Mouse (Mus musculus) CH12.LX (cell line): Measurements from ENCODE around the gene Spdef. TPM values are rescaled to one million over a fixed set of nuclear protein-coding genes. Genes with fewer than 3 reads are reported as not detected.

Experiments
- DNase-seq: peaks from one replicate; pipeline ENCODE4 v3.0.0-alpha.2; 2013; ENCODE audit errors: extremely low read depth
- H3K27ac ChIP-seq: 2 replicates; pipeline ENCODE4 v1.5.1; 2012; ENCODE audit warnings: low read depth, mild to moderate bottlenecking, control low read depth, moderate library complexity; ENCODE audit not compliant: insufficient read depth
- H3K27me3 ChIP-seq: replicated peaks from 2 replicates; pipeline ENCODE3; 2012; ENCODE audit warnings: inconsistent platforms
- H3K36me3 ChIP-seq, 2 experiments: replicated peaks in 1 of 2; 2 replicates each; pipeline versions ENCODE3 to v1.6.1; 2012; ENCODE audit warnings: inconsistent platforms in 1 of 2, low read length in 1 of 2, mild to moderate bottlenecking in 1 of 2, mixed read lengths in 1 of 2, moderate library complexity in 1 of 2; ENCODE audit not compliant: control insufficient read depth in 1 of 2, insufficient read depth in 1 of 2
- H3K4me1 ChIP-seq, 2 experiments: 2 replicates each; pipeline ENCODE4 v1.6.1; 2012; ENCODE audit warnings: inconsistent platforms in 1 of 2, moderate library complexity in 1 of 2; ENCODE audit not compliant: insufficient read depth in 2 of 2, control insufficient read depth in 1 of 2
- H3K4me2 ChIP-seq: 2 replicates; pipeline ENCODE4 v1.6.1; 2012; ENCODE audit warnings: low read depth, mild to moderate bottlenecking, control low read depth; ENCODE audit not compliant: poor library complexity, insufficient read depth, severe bottlenecking
- H3K4me3 ChIP-seq, 3 experiments: fragments of 150-350 bp in 1 of 3; sonication (generic) in 1 of 3; replicated peaks in 1 of 3; 2 replicates each; pipeline versions ENCODE3 to v1.5.1; 2011 to 2012; ENCODE audit warnings: low read depth in 2 of 3, low read length in 2 of 3, mild to moderate bottlenecking in 2 of 3, moderate library complexity in 2 of 3, control low read depth in 1 of 3, improper control_type of control experiment in 1 of 3, inconsistent platforms in 1 of 3, mixed read lengths in 1 of 3; ENCODE audit not compliant: poor library complexity in 1 of 3
- H3K79me2 ChIP-seq: replicated peaks from 2 replicates; pipeline ENCODE4 v1.6.1; 2012; ENCODE audit warnings: mild to moderate bottlenecking, moderate library complexity; ENCODE audit not compliant: control insufficient read depth, poor library complexity, insufficient read depth, severe bottlenecking; ENCODE audit errors: extremely low read depth
- H3K9ac ChIP-seq: 2 replicates; pipeline ENCODE4 v1.6.1; 2012; ENCODE audit warnings: low read depth, mild to moderate bottlenecking, control low read depth, moderate library complexity; ENCODE audit not compliant: insufficient read depth
- H3K9me3 ChIP-seq: replicated peaks from 2 replicates; pipeline ENCODE3; 2012; ENCODE audit warnings: low read length, inconsistent platforms, mixed read lengths
- CHD2 ChIP-seq: IDR thresholded peaks from 2 replicates; pipeline ENCODE4 v1.6.1; 2011; ENCODE audit warnings: low read length, improper control_type of control experiment
- E2F4 ChIP-seq: IDR thresholded peaks from 2 replicates; pipeline ENCODE4 v1.6.1; 2011; ENCODE audit warnings: low read depth, low read length, improper control_type of control experiment; ENCODE audit not compliant: insufficient replicate concordance
- ETS1 ChIP-seq: conservative IDR thresholded peaks from 2 replicates; pipeline ENCODE4 v1.6.1; 2012; ENCODE audit warnings: low read depth, mild to moderate bottlenecking, inconsistent platforms, low read length, improper control_type of control experiment, moderate library complexity
- HCFC1 ChIP-seq: IDR thresholded peaks from 2 replicates; pipeline ENCODE4 v1.6.1; 2012; ENCODE audit warnings: low read depth, mild to moderate bottlenecking, inconsistent platforms, low read length, improper control_type of control experiment
- IRF4 ChIP-seq: IDR thresholded peaks from 2 replicates; pipeline ENCODE4 v1.6.1; 2014; ENCODE audit warnings: low read depth, mild to moderate bottlenecking, inconsistent platforms, low read length, improper control_type of control experiment
- JUND ChIP-seq: conservative IDR thresholded peaks from 2 replicates; pipeline ENCODE4 v1.6.1; 2011; ENCODE audit warnings: low read depth, low read length, improper control_type of control experiment
- KAT2A ChIP-seq: IDR thresholded peaks from 2 replicates; pipeline ENCODE4 v1.6.1; 2012; ENCODE audit warnings: low read length, improper control_type of control experiment, inconsistent platforms; ENCODE audit not compliant: insufficient replicate concordance
- MAFK ChIP-seq: IDR thresholded peaks from 2 replicates; pipeline ENCODE4 v1.6.1; 2011; ENCODE audit warnings: low read length, improper control_type of control experiment; ENCODE audit not compliant: insufficient replicate concordance
- MAX ChIP-seq: IDR thresholded peaks from 2 replicates; pipeline ENCODE4 v1.6.1; 2011; ENCODE audit warnings: low read length, improper control_type of control experiment
- NELFE ChIP-seq: IDR thresholded peaks from 2 replicates; pipeline ENCODE4 v1.6.1; 2011; ENCODE audit warnings: low read depth, low read length, improper control_type of control experiment
- POLR2A ChIP-seq: IDR thresholded peaks from 2 replicates; pipeline ENCODE4 v1.6.1; 2011; ENCODE audit warnings: low read depth, mild to moderate bottlenecking, improper control_type of control experiment, low read length
- POLR2AphosphoS2 ChIP-seq: IDR thresholded peaks from 2 replicates; pipeline ENCODE4 v1.6.1; 2011; ENCODE audit warnings: low read depth, low read length, improper control_type of control experiment
- RAD21 ChIP-seq: IDR thresholded peaks from 2 replicates; pipeline ENCODE4 v1.6.1; 2011; ENCODE audit warnings: low read depth, mild to moderate bottlenecking, low read length, improper control_type of control experiment, moderate library complexity
- TBP ChIP-seq: conservative IDR thresholded peaks from 2 replicates; pipeline ENCODE4 v1.6.1; 2011; ENCODE audit warnings: low read depth, low read length, improper control_type of control experiment
- USF1 ChIP-seq: IDR thresholded peaks from 2 replicates; pipeline ENCODE4 v1.6.1; 2014; ENCODE audit warnings: low read depth, mild to moderate bottlenecking, inconsistent platforms, low read length, improper control_type of control experiment
- USF2 ChIP-seq: conservative IDR thresholded peaks from 2 replicates; pipeline ENCODE4 v1.6.1; 2011; ENCODE audit warnings: low read depth, low read length, improper control_type of control experiment
- ZC3H11A ChIP-seq: IDR thresholded peaks from 2 replicates; pipeline ENCODE4 v1.6.1; 2012; ENCODE audit warnings: low read depth, mild to moderate bottlenecking, inconsistent platforms, low read length, improper control_type of control experiment
- dilution Hi-C: fragments of 300-500 bp; cut with MboI; formaldehyde crosslinking; loops from 2 replicates; pipeline ENCODE4 v1.14.3; 2020; ENCODE audit warnings: low sequenced_read_pairs; ENCODE audit not compliant: extremely low pct_unique_long_range_greater_than_20kb, extremely low pct_ligation_motif_present
- in situ Hi-C: fragments of 300-500 bp; cut with MboI; formaldehyde crosslinking; loops from 3 replicates; pipeline ENCODE4 v1.14.3; 2019; ENCODE audit warnings: low sequenced_read_pairs, low pct_ligation_motif_present, low pct_unique_long_range_greater_than_20kb, mixed read lengths
- polyA plus RNA-seq: library from polyadenylated mRNA; unstranded; fragments of >175 nt; gene quantifications from 2 replicates; pipeline ENCODE4 v1.2.1, GENCODE M21; 2012; ENCODE audit warnings: low read depth; ENCODE audit not compliant: insufficient read length
- total RNA-seq, 2 experiments: library from RNA; depleted of rRNA; stranded (reverse); fragments of 300-350 nt in 1 of 2; fragments of >200 nt in 1 of 2; gene quantifications; 2 replicates each; pipeline ENCODE4 v1.2.3; 2012 to 2014

Gene Spdef
- total and polyA plus RNA-seq, 3 experiments, result not detected

- H3K36me3 ChIP-seq, result peaks cover 45 to 93% of the 10 kb centered on the region in 2 experiments
- dilution Hi-C loops, result no loop called here
- no peak overlapping the region for H3K4me3 ChIP-seq
Measured at GRCm38 (mm10) chr17:27767543-27767942, 38.8 kb upstream of the Spdef start.

GRCm38 (mm10) chr17:27767120-27767519 is 38.4 kb upstream of the Spdef start:
- Histone ChIP-seq H3K27ac (no peak overlapping the region), H3K27me3 (no peaks in the 10 kb centered on the region), H3K4me1 (peaks cover 0 to under 1% of the 10 kb centered on the region in 2 experiments; a peak in 1 of 4 replicates), H3K79me2 (no peaks in the 10 kb centered on the region), H3K4me2 (no peak overlapping the region), H3K9ac (no peak overlapping the region), H3K36me3 (peaks cover 45 to 93% of the 10 kb centered on the region in 2 experiments), H3K4me3 (no peak overlapping the region), H3K9me3 (peaks cover 25% of the 10 kb centered on the region)
- TF ChIP-seq MAX (no peak), ETS1 (no peak), E2F4 (no peak), CHD2 (no peak), RAD21 (no peak)
- dilution Hi-C loops, result no loop called here
- DNase-seq, result no peak
- in situ Hi-C loops, result loop anchor here (10.0 kb wide), 1 partner anchor 122 kb away; no protein-coding TSS in a partner anchor

More at GRCm38 (mm10) chr17:27767543-27767942, 38.8 kb upstream of the Spdef start:
- H3K27ac ChIP-seq, result no peak overlapping the region
- H3K4me2 ChIP-seq, result no peak overlapping the region
- H3K9ac ChIP-seq, result no peak overlapping the region
- no peaks in the 10 kb centered on the region for H3K27me3 ChIP-seq
- no peaks in the 10 kb centered on the region for H3K4me1 ChIP-seq
- TF ChIP-seq USF1, result no peak
- no peak for TF ChIP-seq NELFE
- TF ChIP-seq POLR2AphosphoS2, result no peak
- TF ChIP-seq ZC3H11A, result no peak
- TF ChIP-seq MAX, result no peak
- no peak for TF ChIP-seq MAFK
- no peak for TF ChIP-seq JUND
- TF ChIP-seq IRF4, result no peak
- no peak for TF ChIP-seq USF2
- no peak for TF ChIP-seq KAT2A
- no peak for TF ChIP-seq TBP
- no peak for TF ChIP-seq HCFC1
- TF ChIP-seq POLR2A, result no peak
- in situ Hi-C loops, result loop anchor here (10.0 kb wide), 1 partner anchor 123 kb away; no protein-coding TSS in a partner anchor
- H3K9me3 ChIP-seq, result peaks cover 25% of the 10 kb centered on the region
- no peaks in the 10 kb centered on the region for H3K79me2 ChIP-seq
- no peak for DNase-seq
